Mouse (Mus musculus) embryonic fibroblast, embryonic 13.5 days (primary cell): ENCODE data around the gene Pde4c. TPM values are rescaled to one million over a fixed set of nuclear protein-coding genes. Genes with fewer than 3 reads are reported as not detected.

ENCODE experiments used
- H3K27ac ChIP-seq: 2 replicates; pipeline ENCODE4 v1.5.1; 2012; ENCODE audit warnings: low read length, control low read depth, inconsistent platforms; ENCODE audit not compliant: insufficient read depth
- H3K4me1 ChIP-seq: 2 replicates; pipeline ENCODE4 v1.6.1; 2011; ENCODE audit warnings: low read length; ENCODE audit not compliant: control insufficient read depth, insufficient read depth
- H3K4me3 ChIP-seq: 2 replicates; pipeline ENCODE4 v1.5.1; 2011; ENCODE audit warnings: mild to moderate bottlenecking, control low read depth, low read length; ENCODE audit not compliant: insufficient read depth
- CTCF ChIP-seq: IDR thresholded peaks from 2 replicates; pipeline ENCODE4 v1.5.1; 2011; ENCODE audit warnings: mild to moderate bottlenecking, control low read depth, low read length, moderate library complexity, borderline replicate concordance; ENCODE audit not compliant: insufficient read depth
- POLR2A ChIP-seq: IDR thresholded peaks from 2 replicates; pipeline ENCODE4 v1.6.1; 2011; ENCODE audit warnings: low read depth, mild to moderate bottlenecking, control low read depth, low read length, moderate library complexity
- polyA plus RNA-seq: library from polyadenylated mRNA; stranded (reverse); fragments of >200 nt; gene quantifications from 2 replicates; pipeline ENCODE4 v1.2.4, GENCODE M21; 2011; ENCODE audit warnings: low read depth; ENCODE audit not compliant: missing spikeins, insufficient read length

The Pde4c gene
- polyA plus RNA-seq, 1 experiment, result not detected

GRCm38 (mm10) chr8:70719796-70720270 is 3.7 kb upstream of the Pde4c start:
- TF ChIP-seq CTCF (no peak), POLR2A (no peak)
- Histone ChIP-seq H3K4me3 (no peak overlapping the region), H3K27ac (no peak overlapping the region), H3K4me1 (no peaks in the 10 kb centered on the region)

GRCm38 (mm10) chr8:70720739-70721138 is 2.8 kb upstream of the Pde4c start:
- no peaks in the 10 kb centered on the region for H3K4me1 ChIP-seq
- no peak overlapping the region for H3K27ac ChIP-seq
- no peak for TF ChIP-seq POLR2A
- peak; percentile 93 for TF ChIP-seq CTCF
- no peak overlapping the region for H3K4me3 ChIP-seq

- H3K27ac ChIP-seq, result no peak overlapping the region
- H3K4me3 ChIP-seq, result no peak overlapping the region
- TF ChIP-seq POLR2A, result no peak
- no peak for TF ChIP-seq CTCF
- no peaks in the 10 kb centered on the region for H3K4me1 ChIP-seq
These were observed 1.9 kb upstream of the Pde4c start for GRCm38 (mm10) chr8:70721601-70722000.

GRCm38 (mm10) chr8:70724216-70724615 is 696 bp downstream of the Pde4c start:
- no peaks in the 10 kb centered on the region for H3K4me1 ChIP-seq
- H3K4me3 ChIP-seq, result no peak overlapping the region
- TF ChIP-seq CTCF (no peak), POLR2A (no peak)
- no peak overlapping the region for H3K27ac ChIP-seq

- Histone ChIP-seq H3K27ac (no peak overlapping the region), H3K4me3 (no peak overlapping the region), H3K4me1 (no peaks in the 10 kb centered on the region)
- no peak for TF ChIP-seq POLR2A
- no peak for TF ChIP-seq CTCF
These were observed 2.4 kb downstream of the Pde4c start for GRCm38 (mm10) chr8:70725792-70726447.

GRCm38 (mm10) chr8:70726721-70727120 is 3.2 kb downstream of the Pde4c start:
- no peak overlapping the region for H3K4me3 ChIP-seq
- no peak for TF ChIP-seq CTCF
- TF ChIP-seq POLR2A, result no peak

GRCm38 (mm10) chr8:70729808-70730475 is 6.4 kb downstream of the Pde4c start:
- H3K4me1 ChIP-seq, result no peaks in the 10 kb centered on the region; the same call in 1 of the 2 replicates

More at GRCm38 (mm10) chr8:70726721-70727120, 3.2 kb downstream of the Pde4c start:
- Histone ChIP-seq H3K4me1 (no peaks in the 10 kb centered on the region), H3K27ac (no peak overlapping the region)

GRCm38 (mm10) chr8:70730956-70731355 is 7.4 kb downstream of the Pde4c start:
- Histone ChIP-seq H3K27ac (no peak overlapping the region), H3K4me1 (no peaks in the 10 kb centered on the region; the same call in 1 of the 2 replicates)

More at GRCm38 (mm10) chr8:70729808-70730475, 6.4 kb downstream of the Pde4c start:
- Histone ChIP-seq H3K4me3 (no peak overlapping the region), H3K27ac (no peak overlapping the region)
- no peak for TF ChIP-seq CTCF
- TF ChIP-seq POLR2A, result no peak

GRCm38 (mm10) chr8:70737705-70738104 is 14.2 kb downstream of the Pde4c start:
- H3K4me3 ChIP-seq, result no peak overlapping the region
- TF ChIP-seq CTCF (no peak), POLR2A (no peak)
- H3K4me1 ChIP-seq, result no peaks in the 10 kb centered on the region; the same call in 1 of the 2 replicates
- no peak overlapping the region for H3K27ac ChIP-seq

More at GRCm38 (mm10) chr8:70730956-70731355, 7.4 kb downstream of the Pde4c start:
- H3K4me3 ChIP-seq, result no peak overlapping the region
- TF ChIP-seq CTCF (no peak), POLR2A (no peak)

GRCm38 (mm10) chr8:70738211-70738610 is 14.7 kb downstream of the Pde4c start:
- Histone ChIP-seq H3K4me3 (no peak overlapping the region), H3K27ac (no peak overlapping the region), H3K4me1 (no peaks in the 10 kb centered on the region; the same call in 1 of the 2 replicates)
- TF ChIP-seq CTCF (no peak), POLR2A (no peak)

- Histone ChIP-seq H3K4me3 (no peak overlapping the region), H3K27ac (no peak overlapping the region), H3K4me1 (no peaks in the 10 kb centered on the region)
- TF ChIP-seq POLR2A (no peak), CTCF (no peak)
These were observed 18.1 kb downstream of the Pde4c start for GRCm38 (mm10) chr8:70741661-70742060.
